Mouse (Mus musculus) cerebellum, adult 9-11 months (tissue): ENCODE results near the gene Ibtk.

ENCODE experiments used
- DNase-seq: peaks from one replicate; pipeline ENCODE4 v3.0.0; 2022

Gene Ibtk

GRCm38 (mm10) chr9:85695606-85696005 is 53.5 kb downstream of the Ibtk start:
- no peak for DNase-seq

GRCm38 (mm10) chr9:85693231-85694116 is 55.7 kb downstream of the Ibtk start:
- no peak for DNase-seq

DNA sequence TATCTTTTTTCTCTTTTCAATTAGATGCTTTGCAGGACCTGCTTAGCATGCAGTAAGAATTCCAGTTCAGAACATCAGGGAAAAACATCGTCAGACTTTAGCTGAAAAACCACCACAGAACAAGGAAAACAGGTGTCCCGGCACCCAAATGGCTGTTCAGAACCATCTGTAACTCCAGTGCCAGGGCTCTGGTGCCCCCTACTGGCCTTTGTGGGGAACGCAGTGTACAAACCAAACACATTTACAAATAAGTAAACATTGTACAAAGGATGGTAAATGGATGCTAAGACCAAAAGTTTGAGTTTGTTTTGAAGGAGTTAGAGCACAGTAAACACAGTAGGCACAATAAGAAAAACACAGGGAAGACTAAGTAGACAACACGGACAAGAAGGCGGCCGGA is 64.1 kb downstream of the Ibtk start:
- no peak for DNase-seq

- no peak for DNase-seq
Measured at GRCm38 (mm10) chr9:85675131-85675905, 73.8 kb downstream of the Ibtk start.

GRCm38 (mm10) chr9:85673907-85674481 is 75.1 kb downstream of the Ibtk start:
- DNase-seq = no peak

DNA sequence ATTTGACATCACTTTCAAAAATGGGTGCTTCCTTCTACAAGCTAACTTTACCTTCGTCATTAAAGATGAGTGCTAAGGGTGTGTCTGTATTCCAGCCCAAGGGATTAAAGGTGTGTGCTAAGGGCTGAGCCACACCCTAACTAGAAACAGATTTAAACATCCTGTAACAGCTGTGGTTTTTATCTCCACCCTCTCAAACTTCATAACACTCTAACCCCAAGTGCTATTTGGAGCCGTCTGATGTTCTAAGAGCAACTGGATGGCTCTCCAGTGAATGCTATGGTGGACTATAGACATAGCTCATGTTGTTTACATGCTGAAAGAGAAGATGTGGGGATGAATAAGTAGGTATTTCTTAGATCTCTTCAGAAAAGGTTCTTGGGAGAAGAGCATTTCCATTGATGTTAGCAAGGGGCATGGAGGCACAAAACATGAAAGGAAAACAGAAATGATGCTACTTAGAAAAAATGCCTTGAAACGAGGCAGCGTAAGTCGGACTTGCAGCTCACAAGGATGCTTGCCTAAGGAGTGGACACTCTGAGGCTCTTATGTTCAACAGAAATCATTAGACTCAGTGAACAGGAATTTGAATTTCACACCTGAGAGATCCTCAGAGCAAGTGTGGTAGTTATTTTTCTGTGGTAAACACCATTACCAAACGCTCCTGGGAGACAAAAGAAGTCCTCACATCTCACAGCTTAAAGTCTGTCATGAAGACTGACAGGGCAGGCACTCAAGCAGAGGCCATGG is 77.4 kb downstream of the Ibtk start:
- DNase-seq = no peak

- DNase-seq = no peak
Measured at GRCm38 (mm10) chr9:85664316-85664715, 84.8 kb downstream of the Ibtk start.

DNA sequence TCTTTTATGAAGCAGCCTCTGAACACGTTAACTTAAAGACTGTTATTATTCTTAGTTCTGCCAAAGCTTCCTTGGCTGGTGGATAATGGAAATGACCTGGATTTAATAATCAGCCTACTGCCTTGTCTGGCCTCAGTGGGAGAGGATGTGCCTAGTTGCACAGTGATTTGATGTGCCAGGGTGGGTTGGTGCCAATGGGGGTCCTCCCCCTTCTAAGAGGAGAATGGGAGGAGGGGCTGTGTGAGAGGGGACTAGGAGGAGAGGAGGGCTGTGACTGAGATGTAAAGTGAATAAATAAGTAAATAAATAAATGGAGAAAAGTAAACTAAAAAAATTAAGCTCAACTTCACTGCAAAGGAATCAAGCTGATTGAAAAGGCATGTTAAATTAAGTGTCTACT is 85.3 kb downstream of the Ibtk start:
- DNase-seq = no peak

DNA sequence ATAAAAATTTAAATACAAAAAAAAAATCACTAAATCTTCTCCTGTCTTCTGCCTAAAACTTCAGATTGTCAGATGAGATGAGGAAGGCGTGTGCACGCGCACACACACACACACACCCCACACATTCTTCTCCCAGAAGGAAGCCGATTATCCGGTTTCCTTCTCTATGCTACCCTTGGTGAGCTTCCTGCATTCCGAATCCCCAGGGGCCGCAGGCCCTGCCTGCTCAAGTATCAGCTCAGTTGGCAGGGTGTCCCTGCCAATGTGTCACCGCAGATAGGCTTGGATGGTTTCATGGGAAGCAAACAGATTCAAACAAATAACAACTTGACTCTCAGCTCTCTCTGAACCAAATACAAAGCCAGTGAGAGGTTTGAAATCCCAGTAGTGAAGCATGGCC is 86.0 kb downstream of the Ibtk start:
- DNase-seq = no peak

DNA sequence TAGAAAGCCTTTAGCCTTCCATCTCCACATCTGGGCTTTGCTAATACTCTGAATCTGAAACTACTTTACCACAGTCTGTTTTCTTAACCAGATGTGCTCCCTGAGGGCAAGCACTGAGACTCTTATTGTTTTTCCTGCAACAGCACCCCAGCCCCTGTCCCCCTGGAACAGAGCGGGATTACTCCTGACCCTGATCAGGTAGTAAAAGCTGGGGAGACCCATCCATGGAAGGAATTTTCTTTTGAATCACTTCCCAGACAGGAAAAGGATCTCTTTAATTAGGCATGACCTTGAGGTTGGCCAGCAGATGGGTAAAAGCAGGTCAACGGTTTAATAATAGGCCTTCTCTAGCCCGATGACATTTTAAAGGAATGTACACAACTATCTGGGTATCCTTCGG is 95.7 kb downstream of the Ibtk start:
- no peak for DNase-seq

DNA sequence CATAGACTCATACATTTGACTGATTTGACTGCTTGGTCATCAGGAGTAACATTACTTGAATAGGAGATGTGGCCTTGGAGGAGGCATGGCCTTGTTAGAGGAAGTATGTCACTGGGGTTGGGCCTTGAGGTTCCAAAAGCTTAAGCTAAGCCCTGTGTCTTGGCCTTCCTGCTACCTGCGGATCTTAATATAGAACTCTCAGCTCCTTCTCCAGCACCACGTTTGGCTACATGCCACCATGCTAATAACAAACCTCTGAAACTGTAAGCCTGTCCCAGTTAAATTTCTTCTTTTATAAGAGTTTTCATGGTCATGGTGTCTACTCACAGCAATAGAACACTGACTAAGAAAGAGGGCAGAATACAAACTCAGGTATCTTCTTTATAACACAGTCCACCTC is 110.9 kb downstream of the Ibtk start:
- DNase-seq = no peak
